ENCODE assay signal across 8 mouse cellular contexts in the genomic region with DNA sequence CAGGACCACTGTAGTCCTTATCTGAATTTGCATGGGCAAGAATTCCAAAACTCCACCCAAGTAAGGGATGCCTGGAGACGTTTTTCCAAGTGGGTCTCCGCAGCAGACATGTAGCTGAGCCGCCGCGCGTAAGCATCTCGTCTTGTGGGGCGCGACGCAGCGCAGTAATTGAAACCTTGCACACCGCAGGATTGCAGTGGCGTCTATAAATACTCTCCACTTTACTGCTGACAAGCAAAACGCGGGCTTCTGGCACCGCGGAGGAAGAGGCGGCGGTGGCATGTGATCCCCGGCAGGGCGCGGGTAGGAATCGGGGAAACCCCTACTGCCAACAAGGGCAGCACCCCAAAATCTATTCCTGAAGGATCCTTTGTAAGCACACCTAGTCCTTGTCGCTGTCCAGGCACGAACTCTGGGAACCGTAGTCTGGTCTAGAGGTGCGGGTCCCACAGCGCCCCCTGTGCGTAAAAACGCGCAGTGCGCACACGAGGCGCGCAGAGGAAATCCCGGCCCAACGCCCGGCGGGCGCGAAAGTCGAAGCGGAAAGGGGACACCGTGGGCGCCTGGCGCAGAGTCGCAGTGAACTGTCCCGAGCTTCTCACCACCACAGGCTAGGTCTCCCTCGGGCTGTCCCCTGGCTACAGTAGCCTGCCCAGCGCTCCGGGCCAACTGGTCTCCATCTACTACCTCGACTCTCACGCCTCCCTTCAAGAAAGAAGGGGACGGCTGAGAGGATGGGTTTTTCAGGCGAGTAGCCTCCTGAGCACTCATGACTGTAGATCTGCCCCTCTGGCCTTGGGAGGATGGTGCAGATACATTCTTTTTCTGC.
DNase-seq lines count a peak whose midpoint lies in the region; ATAC-seq and TF ChIP-seq lines count a peak whose summit lies in the region.

No protein-coding gene starts in this region.

- H3K9me3 ChIP-seq in forebrain, embryonic 12.5 days = no peaks in the 10 kb centered on the region
- H3K9me3 ChIP-seq in heart, embryonic 16.5 days (replicated peaks; ENCODE audit: control insufficient read depth, low read length) = no peaks in the 10 kb centered on the region
- no peaks in the 10 kb centered on the region for H3K9me3 ChIP-seq in liver, embryonic 14.5 days (ENCODE audit: control insufficient read depth, low read length)

- peaks cover 26% of the 10 kb centered on the region for H3K4me1 ChIP-seq in forebrain, embryonic 12.5 days
- H3K4me1 ChIP-seq in heart, embryonic 16.5 days (ENCODE audit: control insufficient read depth, insufficient read depth, low read length) = peaks cover 5% of the 10 kb centered on the region; the same call in 1 of the 2 replicates
- H3K4me1 ChIP-seq in liver, embryonic 14.5 days (replicated peaks; ENCODE audit: control insufficient read depth in 2 of 2, insufficient read depth in 2 of 2, low read length in 1 of 2) = 0 out of 4 replicates have a peak, but pooled peaks cover 0 to 3% of the 10 kb centered on the region in 2 experiments

- peaks cover 6% of the 10 kb centered on the region; the same call in 1 of the 2 replicates for H3K27me3 ChIP-seq in forebrain, embryonic 12.5 days
- no peaks in the 10 kb centered on the region for H3K27me3 ChIP-seq in heart, embryonic 16.5 days (ENCODE audit: control insufficient read depth, insufficient read depth, low read length)
- H3K27me3 ChIP-seq in liver, embryonic 14.5 days (ENCODE audit: control insufficient read depth, insufficient read depth, low read length) = peaks cover 22% of the 10 kb centered on the region
- H3K27me3 ChIP-seq in splenic B cell, adult 2 months (ENCODE audit: control insufficient read depth, insufficient read depth, low read length, poor library complexity, severe bottlenecking) = no peaks in the 10 kb centered on the region

- 2% methylated on average over 55 of the region's 55 CpGs for WGBS in forebrain, embryonic 12.5 days
- under 1% methylated on average over 55 of the region's 55 CpGs for WGBS in heart, embryonic 16.5 days
- 1% methylated on average over 55 of the region's 55 CpGs for WGBS in liver, embryonic 14.5 days (ENCODE audit: insufficient replicate concordance)

- TF ChIP-seq CTCF in liver, embryonic 14.5 days (IDR thresholded peaks at IDR 0.05; ENCODE audit: low read depth) = peak; percentile 77

- H3K4me3 ChIP-seq in forebrain, embryonic 12.5 days (replicated peaks) = peak overlapping the region; percentile 57
- H3K4me3 ChIP-seq in heart, embryonic 16.5 days (ENCODE audit: low read length) = peak overlapping the region; percentile 55
- peak overlapping the region; percentile 50 to 59 for H3K4me3 ChIP-seq in liver, embryonic 14.5 days (ENCODE audit: insufficient read depth in 1 of 2, low read depth in 2 of 2, low read length in 2 of 2)

- H3K9ac ChIP-seq in forebrain, embryonic 12.5 days = peak overlapping the region; percentile 62
- H3K9ac ChIP-seq in heart, embryonic 16.5 days (ENCODE audit: low read length) = peak overlapping the region; percentile 75
- no peak overlapping the region for H3K9ac ChIP-seq in liver, embryonic 14.5 days (replicated peaks)

- DNase-seq in 3T3-L1 (ENCODE audit: low read depth, low spot score) = peak; percentile 72
- DNase-seq in adrenal gland, postnatal 14 days = peak; percentile 81
- DNase-seq in kidney, postnatal 10 days = peak; percentile 92
- peak in 2 of 3 experiments; percentile 19 to 20 for DNase-seq in liver, embryonic 14.5 days (ENCODE audit: low read depth in 3 of 3, low spot score in 3 of 3)
- peak; percentile 76 to 79 for DNase-seq in natural killer cell, adult 2 months (ENCODE audit: low spot score in 2 of 2)
- DNase-seq in splenic B cell, adult 2 months (ENCODE audit: low read depth, low spot score) = peak; percentile 65

- peak overlapping the region; percentile 76 for H3K4me2 ChIP-seq in forebrain, embryonic 12.5 days
- peak overlapping the region; percentile 99 for H3K4me2 ChIP-seq in heart, embryonic 16.5 days (ENCODE audit: low read depth, low read length)
- peak overlapping the region; percentile 59 for H3K4me2 ChIP-seq in liver, embryonic 14.5 days (ENCODE audit: low read depth)

- H3K36me3 ChIP-seq in forebrain, embryonic 12.5 days (replicated peaks) = no peaks in the 10 kb centered on the region
- no peaks in the 10 kb centered on the region for H3K36me3 ChIP-seq in heart, embryonic 16.5 days (ENCODE audit: control insufficient read depth, insufficient read depth)
- no peaks in the 10 kb centered on the region for H3K36me3 ChIP-seq in liver, embryonic 14.5 days (replicated peaks; ENCODE audit: control insufficient read depth, insufficient read depth, low read depth)
- no peaks in the 10 kb centered on the region for H3K36me3 ChIP-seq in splenic B cell, adult 2 months (ENCODE audit: control insufficient read depth, insufficient read depth, low read length, poor library complexity, severe bottlenecking)

- ATAC-seq in forebrain, embryonic 12.5 days (ENCODE audit: low FRiP score) = peak; percentile 84
- ATAC-seq in heart, embryonic 16.5 days (replicated peaks; ENCODE audit: extremely low read depth, insufficient read depth, low FRiP score) = peak; percentile 78
- peak; percentile 58 for ATAC-seq in liver, embryonic 14.5 days (ENCODE audit: insufficient read depth)

- TF ChIP-seq EP300 in liver, embryonic 14.5 days (IDR thresholded peaks at IDR 0.05; ENCODE audit: low read depth) = no peak

- peak overlapping the region; percentile 82; the same call in 1 of the 2 replicates for H3K27ac ChIP-seq in forebrain, embryonic 12.5 days
- H3K27ac ChIP-seq in heart, embryonic 16.5 days (ENCODE audit: low read length) = peak overlapping the region; percentile 62
- H3K27ac ChIP-seq in liver, embryonic 14.5 days = no peak overlapping the region

Comparison
In these comparisons a context has a peak if more than half of its experiments do, and no peak if none do; other contexts are left out.
1. DNase-seq: peak in every context shown above with its lines; median percentile 92 in kidney, postnatal 10 days; 81 in adrenal gland, postnatal 14 days; 78 in natural killer cell, adult 2 months; 72 in 3T3-L1; 65 in splenic B cell, adult 2 months; 20 in liver, embryonic 14.5 days.